Mouse (Mus musculus) macrophage (primary cell): ENCODE measurements at regions not wholly inside any gene's neighbourhood (a gene's known extent, or its start where the extent isn't known, plus 50 kb on each side); places are given as distances from the start of the nearest gene placed in this dataset.

Experiments
- H3K27ac ChIP-seq: fragments of 350-480 bp; formaldehyde crosslinking; 2 replicates; pipeline ENCODE4 v1.9.0; 2021
- H3K36me3 ChIP-seq: fragments of 350-480 bp; formaldehyde crosslinking; 2 replicates; pipeline ENCODE4 v1.9.0; 2021; ENCODE audit errors: inconsistent target
- H3K4me3 ChIP-seq: fragments of 350-480 bp; formaldehyde crosslinking; 2 replicates; pipeline ENCODE4 v1.9.0; 2021; ENCODE audit errors: inconsistent target
- H3K79me2 ChIP-seq: fragments of 350-480 bp; formaldehyde crosslinking; 2 replicates; pipeline ENCODE4 v1.9.0; 2021; ENCODE audit errors: inconsistent target
- WGBS: methylation state at CpG from one replicate; pipeline ENCODE4 v1.1.7; 2026; ENCODE audit warnings: inconsistent platforms; ENCODE audit not compliant: missing documents; 5-methylcytosine and 5-hydroxymethylcytosine counted together

- Histone ChIP-seq H3K79me2 (no peaks in the 10 kb centered on the region), H3K36me3 (no peaks in the 10 kb centered on the region), H3K27ac (no peak overlapping the region), H3K4me3 (no peak overlapping the region)
- 86% methylated on average over 8 of the region's 9 CpGs for WGBS
Measured at GRCm38 (mm10) chr7:129941311-129942029, 349.8 kb downstream of the Wdr11 start.

- H3K79me2 ChIP-seq = no peaks in the 10 kb centered on the region
- 76% methylated on average over 8 of the region's 8 CpGs for WGBS
- no peak overlapping the region for H3K4me3 ChIP-seq
- no peaks in the 10 kb centered on the region for H3K36me3 ChIP-seq
- H3K27ac ChIP-seq = no peak overlapping the region
Measured at GRCm38 (mm10) chr7:129948613-129949110, 357.0 kb downstream of the Wdr11 start.

GRCm38 (mm10) chr7:129950456-129950855 lies 358.8 kb downstream of the Wdr11 start:
- no peak overlapping the region for H3K27ac ChIP-seq
- H3K4me3 ChIP-seq = no peak overlapping the region
- whole genome bisulfite sequencing = no CpG with 5 or more reads among the region's 1 CpGs
- H3K79me2 ChIP-seq = no peaks in the 10 kb centered on the region
- H3K36me3 ChIP-seq = no peaks in the 10 kb centered on the region

GRCm38 (mm10) chr7:129958379-129958778 lies 366.7 kb downstream of the Wdr11 start:
- WGBS = 83% methylated on average over 3 of the region's 3 CpGs
- Histone ChIP-seq H3K36me3 (no peaks in the 10 kb centered on the region), H3K79me2 (no peaks in the 10 kb centered on the region), H3K4me3 (no peak overlapping the region), H3K27ac (no peak overlapping the region)

DNA sequence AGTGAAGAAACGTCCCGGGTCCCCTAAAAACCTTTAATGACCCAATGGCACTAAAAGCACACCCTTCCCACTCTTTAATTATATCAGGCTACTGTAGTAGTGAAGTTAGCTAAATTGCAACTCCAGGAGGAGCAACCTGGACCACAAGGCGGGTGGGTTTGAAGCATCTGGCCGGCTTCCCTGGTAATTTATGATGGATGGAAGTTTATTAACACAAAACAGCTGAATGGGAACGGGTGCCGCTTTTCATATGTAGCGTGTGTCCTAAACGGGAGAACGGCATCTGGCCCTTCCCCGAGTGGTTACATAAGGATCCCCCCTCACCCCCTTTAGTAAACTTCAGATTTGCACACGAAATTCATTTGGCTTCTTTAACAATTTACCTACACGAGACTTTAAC lies 370.9 kb downstream of the Wdr11 start:
- no peak overlapping the region for H3K27ac ChIP-seq
- WGBS = 89% methylated on average over 12 of the region's 12 CpGs
- no peaks in the 10 kb centered on the region for H3K36me3 ChIP-seq
- no peak overlapping the region for H3K4me3 ChIP-seq
- H3K79me2 ChIP-seq = no peaks in the 10 kb centered on the region

DNA sequence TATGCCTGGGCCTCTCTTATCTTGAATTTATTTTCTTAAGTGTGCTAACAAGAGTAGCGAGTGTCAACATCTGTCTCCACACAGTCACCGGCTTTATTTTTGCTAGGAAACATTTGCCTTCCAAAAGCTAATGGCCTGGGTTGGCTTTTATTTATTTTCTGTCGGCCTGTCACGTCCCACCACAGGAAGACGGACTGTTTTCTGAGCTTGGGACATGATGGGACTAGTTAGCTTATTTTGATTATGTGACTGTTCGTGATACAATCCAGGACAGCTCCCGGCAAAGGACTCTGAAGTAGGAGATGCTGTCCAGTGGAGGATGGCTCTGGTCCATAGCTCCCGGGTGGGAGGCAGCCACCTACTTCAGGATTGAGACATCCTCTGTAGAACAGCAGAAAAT lies 372.5 kb downstream of the Wdr11 start:
- no peaks in the 10 kb centered on the region for H3K36me3 ChIP-seq
- no peak overlapping the region for H3K4me3 ChIP-seq
- H3K27ac ChIP-seq = no peak overlapping the region
- 76% methylated on average over 8 of the region's 8 CpGs for WGBS
- no peaks in the 10 kb centered on the region for H3K79me2 ChIP-seq

GRCm38 (mm10) chr7:129965281-129966051 lies 373.8 kb downstream of the Wdr11 start:
- 89% methylated on average over 8 of the region's 9 CpGs for WGBS
- Histone ChIP-seq H3K4me3 (no peak overlapping the region), H3K36me3 (no peaks in the 10 kb centered on the region), H3K79me2 (no peaks in the 10 kb centered on the region), H3K27ac (no peak overlapping the region)

DNA sequence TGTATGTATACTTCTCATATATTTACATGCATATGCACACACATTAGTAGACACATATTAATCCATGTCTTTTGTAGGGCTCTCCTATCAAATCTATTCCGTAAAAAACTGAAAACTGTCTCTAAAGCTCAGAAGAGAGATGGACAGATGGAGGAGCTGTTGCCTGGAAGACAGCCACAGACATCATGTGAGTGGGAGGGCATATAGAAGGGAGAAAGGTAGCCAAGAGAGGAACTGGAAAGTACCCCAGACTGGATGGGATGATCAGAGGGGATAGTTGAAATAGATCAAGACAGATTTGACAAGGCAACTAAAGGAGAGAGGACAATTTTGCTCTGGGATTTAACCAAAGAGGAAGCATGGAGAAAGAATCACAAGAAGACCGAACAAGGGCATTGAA lies 375.1 kb downstream of the Wdr11 start:
- no peak overlapping the region for H3K27ac ChIP-seq
- no peak overlapping the region for H3K4me3 ChIP-seq
- WGBS = 100% methylated on average over 2 of the region's 2 CpGs

DNA sequence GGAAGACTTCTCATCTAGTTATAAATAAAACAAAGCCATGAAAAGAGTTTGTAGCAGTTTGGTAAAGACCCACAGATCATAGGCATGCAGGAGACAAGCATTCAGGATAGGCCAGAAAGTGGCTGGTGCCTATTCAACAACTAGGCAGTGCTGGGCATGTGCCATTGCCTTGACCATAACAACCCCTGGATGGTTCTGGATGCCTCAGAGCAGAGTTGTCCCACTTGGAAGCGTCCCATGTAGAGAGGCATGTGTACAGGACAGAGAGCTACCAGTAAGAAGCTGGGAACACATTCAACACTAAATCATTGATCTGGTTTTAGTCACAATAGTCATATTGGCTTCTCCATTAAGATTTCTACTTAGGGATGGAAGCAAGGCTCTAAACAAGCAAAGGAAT lies 378.5 kb downstream of the Wdr11 start:
- no peaks in the 10 kb centered on the region for H3K36me3 ChIP-seq
- no peak overlapping the region for H3K4me3 ChIP-seq
- 81% methylated on average over 1 of the region's 1 CpGs for WGBS
- no peak overlapping the region for H3K27ac ChIP-seq
- no peaks in the 10 kb centered on the region for H3K79me2 ChIP-seq

More for the DNA sequence above, 375.1 kb downstream of the Wdr11 start:
- no peaks in the 10 kb centered on the region for H3K36me3 ChIP-seq
- H3K79me2 ChIP-seq = no peaks in the 10 kb centered on the region

- no peaks in the 10 kb centered on the region for H3K79me2 ChIP-seq
- H3K4me3 ChIP-seq = no peak overlapping the region
- no peak overlapping the region for H3K27ac ChIP-seq
- no peaks in the 10 kb centered on the region for H3K36me3 ChIP-seq
- WGBS = 83% methylated on average over 8 of the region's 9 CpGs
Measured at GRCm38 (mm10) chr7:129974206-129974605, 382.5 kb downstream of the Wdr11 start.

DNA sequence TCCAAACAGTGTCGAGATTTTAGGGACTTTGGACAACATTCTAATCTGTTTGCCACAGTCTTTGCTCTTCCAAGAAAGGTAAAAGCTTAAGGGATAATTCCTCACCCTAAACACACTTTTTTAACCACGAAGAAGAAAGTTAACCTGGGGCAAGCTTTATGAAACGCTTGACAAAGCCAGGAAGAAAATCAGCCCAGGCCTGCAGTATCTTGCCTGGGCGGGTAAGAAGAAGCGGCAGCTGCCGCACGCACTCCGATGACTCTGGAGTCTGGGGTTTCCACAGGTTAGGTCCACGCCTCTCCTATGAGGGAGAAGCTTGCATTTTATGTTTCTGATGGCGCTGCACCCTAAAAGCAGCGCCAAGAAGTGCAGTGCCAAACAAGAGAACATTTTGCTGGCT lies 383.2 kb downstream of the Wdr11 start:
- Histone ChIP-seq H3K27ac (no peak overlapping the region), H3K79me2 (no peaks in the 10 kb centered on the region), H3K36me3 (no peaks in the 10 kb centered on the region), H3K4me3 (no peak overlapping the region)
- WGBS = 77% methylated on average over 11 of the region's 11 CpGs

DNA sequence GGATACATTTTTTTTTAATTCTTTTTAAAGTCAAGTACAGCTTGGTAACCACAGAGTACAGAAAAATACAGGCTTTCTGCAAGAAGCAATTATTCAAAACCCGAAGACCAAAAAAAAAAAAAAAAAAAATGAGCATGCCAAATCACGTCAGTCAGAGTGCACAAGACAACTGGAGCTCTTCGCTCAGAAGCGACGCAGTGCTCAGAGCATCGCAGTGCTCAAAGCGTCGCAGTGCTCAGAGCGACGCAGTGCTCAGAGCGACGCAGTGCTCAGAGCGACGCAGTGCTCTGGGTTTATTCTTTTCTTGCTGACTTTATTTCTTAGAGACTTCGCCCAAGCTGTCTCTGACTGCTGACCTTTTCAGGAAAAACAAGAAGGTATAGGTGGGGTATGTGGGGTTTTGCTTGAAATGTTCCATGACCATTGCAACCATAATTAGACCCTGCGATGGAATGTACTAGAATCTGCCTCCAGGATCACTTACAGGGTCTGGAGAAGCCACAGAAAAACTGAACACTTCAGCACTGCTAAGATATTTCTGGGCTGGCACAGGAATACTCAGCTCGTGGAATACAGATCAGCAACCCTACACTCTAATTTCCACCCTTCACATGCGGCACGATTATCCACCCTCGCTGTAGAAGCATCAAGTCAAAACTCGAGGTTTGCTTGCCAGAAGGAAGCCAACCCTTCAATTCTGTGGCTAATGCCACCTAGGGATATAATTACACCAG lies 384.3 kb downstream of the Wdr11 start:
- no peaks in the 10 kb centered on the region for H3K79me2 ChIP-seq
- no peaks in the 10 kb centered on the region for H3K36me3 ChIP-seq
- WGBS = 91% methylated on average over 16 of the region's 21 CpGs
- H3K4me3 ChIP-seq = no peak overlapping the region
- H3K27ac ChIP-seq = no peak overlapping the region

- WGBS = 84% methylated on average over 5 of the region's 5 CpGs
- Histone ChIP-seq H3K4me3 (no peak overlapping the region), H3K79me2 (no peaks in the 10 kb centered on the region), H3K27ac (no peak overlapping the region), H3K36me3 (no peaks in the 10 kb centered on the region)
Measured at GRCm38 (mm10) chr7:129978576-129978975, 386.9 kb downstream of the Wdr11 start.

GRCm38 (mm10) chr7:129979337-129979736 lies 387.7 kb downstream of the Wdr11 start:
- 87% methylated on average over 6 of the region's 6 CpGs for WGBS
- Histone ChIP-seq H3K4me3 (no peak overlapping the region), H3K79me2 (no peaks in the 10 kb centered on the region), H3K27ac (no peak overlapping the region), H3K36me3 (no peaks in the 10 kb centered on the region)

GRCm38 (mm10) chr7:129980501-129980900 lies 388.8 kb downstream of the Wdr11 start:
- WGBS = no CpG with 5 or more reads among the region's 1 CpGs
- no peak overlapping the region for H3K4me3 ChIP-seq
- no peaks in the 10 kb centered on the region for H3K36me3 ChIP-seq

More at GRCm38 (mm10) chr7:129980501-129980900, 388.8 kb downstream of the Wdr11 start:
- Histone ChIP-seq H3K79me2 (no peaks in the 10 kb centered on the region), H3K27ac (no peak overlapping the region)
